Mouse (Mus musculus) kidney, adult 2 months (tissue): ENCODE results near the gene Fbxl21.

Experiments used
- CTCF ChIP-seq: fragments of 200-500 bp; conservative IDR thresholded peaks from 2 replicates; pipeline ENCODE4 v1.5.1; 2011; ENCODE audit warnings: low read depth, mild to moderate bottlenecking, control low read depth, low read length, moderate library complexity, mixed read lengths; ENCODE audit not compliant: insufficient read depth, insufficient read length
- POLR2A ChIP-seq: fragments of 200-500 bp; IDR thresholded peaks from one replicate; pipeline ENCODE4 v1.6.1; 2011; ENCODE audit warnings: low read depth, low read length, control low read depth

GRCm38 (mm10) chr13:56500132-56500531 lies 22.1 kb upstream of the Fbxl21 start:
- TF ChIP-seq CTCF (peak; percentile 64), POLR2A (no peak)
